Mouse (Mus musculus) stomach, embryonic 14.5 days (tissue): ENCODE results near the gene Hps4. TPM values are rescaled to one million over a fixed set of nuclear protein-coding genes. Genes with fewer than 3 reads are reported as not detected.

ENCODE experiments used
- ATAC-seq: fragments of 200-750 bp; cut with Nextera tagmentation; 2 replicates; pipeline ENCODE4 v1.8.0; 2017; ENCODE audit warnings: low read depth, moderate TSS enrichment; ENCODE audit not compliant: insufficient number of reproducible peaks, insufficient read depth, low FRiP score
- H3K27ac ChIP-seq: fragments of 300-500 bp; sonication (generic); 2 replicates; pipeline ENCODE4 v1.5.1; 2014; ENCODE audit warnings: mild to moderate bottlenecking, low read length, moderate library complexity, mixed read lengths
- H3K27me3 ChIP-seq: fragments of 300-500 bp; sonication (generic); 2 replicates; pipeline ENCODE4 v1.6.1; 2014; ENCODE audit warnings: low read length, control low read depth, mixed read lengths; ENCODE audit not compliant: control insufficient read depth, insufficient read depth
- H3K36me3 ChIP-seq: fragments of 300-500 bp; sonication (generic); 2 replicates; pipeline ENCODE4 v1.6.1; 2014; ENCODE audit warnings: mild to moderate bottlenecking, control low read depth, low read length, moderate library complexity, mixed read lengths; ENCODE audit not compliant: control insufficient read depth, insufficient read depth
- H3K4me1 ChIP-seq: fragments of 300-500 bp; sonication (generic); 2 replicates; pipeline ENCODE4 v1.6.1; 2014; ENCODE audit warnings: low read length, control low read depth, mixed read lengths; ENCODE audit not compliant: control insufficient read depth, insufficient read depth
- H3K4me2 ChIP-seq: fragments of 300-500 bp; sonication (generic); replicated peaks from 2 replicates; pipeline ENCODE4 v1.6.1; 2014; ENCODE audit warnings: low read depth, low read length, control low read depth
- H3K4me3 ChIP-seq: fragments of 300-500 bp; sonication (generic); 2 replicates; pipeline ENCODE4 v1.5.1; 2014; ENCODE audit warnings: low read depth, low read length, control low read depth
- H3K9ac ChIP-seq: fragments of 300-500 bp; sonication (generic); replicated peaks from 2 replicates; pipeline ENCODE4 v1.6.1; 2014; ENCODE audit warnings: low read depth, mild to moderate bottlenecking, control low read depth, low read length, moderate library complexity, mixed read lengths
- H3K9me3 ChIP-seq: fragments of 300-500 bp; sonication (generic); 2 replicates; pipeline ENCODE4 v1.6.1; 2016; ENCODE audit warnings: low read depth, low read length, control low read depth; ENCODE audit not compliant: control insufficient read depth
- WGBS: fragments of 180-500 bp; shearing (Covaris S2); extraction: QIAGEN DNeasy Blood & Tissue Kit; methylation state at CpG from one replicate; pipeline ENCODE4 v1.1.7; 2014; 5-methylcytosine and 5-hydroxymethylcytosine counted together
- polyA plus RNA-seq: library from polyadenylated mRNA; unstranded; fragments of >200 nt; fragmentation: Nextera tagmentation; extraction: Ambion mirVana; gene quantifications from 2 replicates; pipeline ENCODE4 v1.2.1, GENCODE M21; 2014

Gene Hps4
- polyA plus RNA-seq, 1 experiment from 2014 or later, result 30.9 TPM

GRCm38 (mm10) chr5:112377380-112377779, 34.5 kb downstream of the Hps4 start:
- no peak for ATAC-seq
- Histone ChIP-seq H3K27ac (no peak overlapping the region), H3K27me3 (no peaks in the 10 kb centered on the region), H3K4me2 (no peak overlapping the region), H3K9ac (no peak overlapping the region), H3K36me3 (peaks cover 14% of the 10 kb centered on the region), H3K4me3 (no peak overlapping the region), H3K4me1 (no peaks in the 10 kb centered on the region), H3K9me3 (no peaks in the 10 kb centered on the region)
- WGBS, result 100% methylated on average over 1 of the region's 1 CpGs

GRCm38 (mm10) chr5:112378716-112379115, 35.8 kb downstream of the Hps4 start:
- WGBS, result 71% methylated on average over 6 of the region's 6 CpGs
- no peak overlapping the region for H3K27ac ChIP-seq
- no peak overlapping the region for H3K9ac ChIP-seq
- no peaks in the 10 kb centered on the region for H3K27me3 ChIP-seq
- H3K9me3 ChIP-seq, result no peaks in the 10 kb centered on the region
- ATAC-seq, result no peak
- no peak overlapping the region for H3K4me3 ChIP-seq
- no peaks in the 10 kb centered on the region for H3K4me1 ChIP-seq
- no peak overlapping the region for H3K4me2 ChIP-seq
- peaks cover 14% of the 10 kb centered on the region for H3K36me3 ChIP-seq

GRCm38 (mm10) chr5:112381154-112381553, 38.3 kb downstream of the Hps4 start:
- no peaks in the 10 kb centered on the region for H3K9me3 ChIP-seq
- 82% methylated on average over 11 of the region's 11 CpGs for WGBS

GRCm38 (mm10) chr5:112382042-112382441, 39.2 kb downstream of the Hps4 start:
- no peaks in the 10 kb centered on the region for H3K4me1 ChIP-seq
- H3K27me3 ChIP-seq, result no peaks in the 10 kb centered on the region
- no peaks in the 10 kb centered on the region for H3K9me3 ChIP-seq
- peaks cover 3% of the 10 kb centered on the region for H3K36me3 ChIP-seq
- no peak for ATAC-seq
- H3K27ac ChIP-seq, result no peak overlapping the region
- no peak overlapping the region for H3K4me3 ChIP-seq
- WGBS, result 55% methylated on average over 9 of the region's 9 CpGs
- no peak overlapping the region for H3K9ac ChIP-seq
- no peak overlapping the region for H3K4me2 ChIP-seq

More at GRCm38 (mm10) chr5:112381154-112381553, 38.3 kb downstream of the Hps4 start:
- no peak for ATAC-seq
- Histone ChIP-seq H3K4me3 (no peak overlapping the region), H3K27me3 (no peaks in the 10 kb centered on the region), H3K27ac (no peak overlapping the region), H3K4me2 (no peak overlapping the region), H3K9ac (no peak overlapping the region), H3K36me3 (peaks cover 4% of the 10 kb centered on the region), H3K4me1 (no peaks in the 10 kb centered on the region)

- Histone ChIP-seq H3K4me3 (no peak overlapping the region), H3K9ac (no peak overlapping the region), H3K9me3 (no peaks in the 10 kb centered on the region), H3K36me3 (no peaks in the 10 kb centered on the region; the same call in 1 of the 2 replicates), H3K27ac (no peak overlapping the region), H3K4me1 (no peaks in the 10 kb centered on the region), H3K27me3 (no peaks in the 10 kb centered on the region), H3K4me2 (no peak overlapping the region)
- 34% methylated on average over 17 of the region's 17 CpGs for WGBS
- ATAC-seq, result no peak
Observed at GRCm38 (mm10) chr5:112382641-112383330, 39.9 kb downstream of the Hps4 start.

- Histone ChIP-seq H3K36me3 (peaks cover 2% of the 10 kb centered on the region; the same call in 1 of the 2 replicates), H3K9ac (no peak overlapping the region), H3K27ac (no peak overlapping the region), H3K4me2 (no peak overlapping the region), H3K4me3 (no peak overlapping the region), H3K27me3 (no peaks in the 10 kb centered on the region), H3K4me1 (no peaks in the 10 kb centered on the region), H3K9me3 (no peaks in the 10 kb centered on the region)
- no peak for ATAC-seq
- WGBS, result 87% methylated on average over 13 of the region's 13 CpGs
Observed at GRCm38 (mm10) chr5:112384805-112385472, 42.1 kb downstream of the Hps4 start.

GRCm38 (mm10) chr5:112385973-112386372, 43.1 kb downstream of the Hps4 start:
- Histone ChIP-seq H3K9me3 (no peaks in the 10 kb centered on the region), H3K27me3 (no peaks in the 10 kb centered on the region), H3K9ac (no peak overlapping the region), H3K4me3 (no peak overlapping the region), H3K4me2 (no peak overlapping the region), H3K4me1 (no peaks in the 10 kb centered on the region), H3K36me3 (peaks cover 2% of the 10 kb centered on the region; the same call in 1 of the 2 replicates), H3K27ac (no peak overlapping the region)
- 65% methylated on average over 2 of the region's 2 CpGs for whole genome bisulfite sequencing
- ATAC-seq, result 0 out of 2 replicates have a peak, but pooled peaks have one; percentile 46

GRCm38 (mm10) chr5:112389352-112389751, 46.5 kb downstream of the Hps4 start:
- H3K9me3 ChIP-seq, result no peaks in the 10 kb centered on the region
- WGBS, result 84% methylated on average over 9 of the region's 9 CpGs
- no peak for ATAC-seq
- H3K27ac ChIP-seq, result no peak overlapping the region
- H3K4me3 ChIP-seq, result no peak overlapping the region
- no peak overlapping the region for H3K9ac ChIP-seq
- no peaks in the 10 kb centered on the region for H3K4me1 ChIP-seq
- no peak overlapping the region for H3K4me2 ChIP-seq
- H3K27me3 ChIP-seq, result no peaks in the 10 kb centered on the region
- peaks cover 2% of the 10 kb centered on the region; the same call in 1 of the 2 replicates for H3K36me3 ChIP-seq
